Mouse (Mus musculus): ENCODE data around the gene Btnl9. TPM values are rescaled to one million over a fixed set of nuclear protein-coding genes. Genes with fewer than 3 reads are reported as not detected.

Gene Btnl9
- total and polyA plus RNA-seq, 2 experiments from 2014 or later = 11.2 to 33.4 TPM

DNA sequence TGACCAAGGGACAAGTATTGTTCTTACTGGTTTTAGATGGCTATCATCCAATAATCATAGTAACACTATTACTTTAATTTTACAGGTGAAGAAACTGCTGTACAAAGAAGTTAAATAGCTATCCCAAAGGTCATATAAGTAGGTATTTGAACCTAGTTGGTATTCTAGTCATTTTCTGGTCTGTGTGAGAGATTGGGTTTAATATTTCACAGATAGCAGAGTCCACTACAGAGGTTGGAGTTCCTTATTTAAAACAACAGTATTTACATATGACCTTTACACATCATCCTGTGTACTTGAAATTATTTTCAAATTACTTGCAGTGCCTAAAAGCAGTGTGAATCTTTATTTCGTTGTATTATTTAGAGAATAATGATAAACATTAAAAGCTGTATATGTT is 26.5 kb upstream of the Btnl9 start:
- Histone ChIP-seq H3K9me3 (replicated peaks; ENCODE audit: control insufficient read depth, low read length) (no peaks in the 10 kb centered on the region), H3K4me2 (ENCODE audit: low read depth, low read length) (no peak overlapping the region), H3K27ac (ENCODE audit: low read depth) (no peak overlapping the region), H3K4me3 (ENCODE audit: low read depth, low read length) (no peak overlapping the region), H3K36me3 (replicated peaks; ENCODE audit: control insufficient read depth, insufficient read depth, low read length) (peaks cover 39% of the 10 kb centered on the region), H3K9ac (replicated peaks; ENCODE audit: low read depth, low read length) (no peak overlapping the region), H3K4me1 (ENCODE audit: control insufficient read depth, insufficient read depth) (no peaks in the 10 kb centered on the region), H3K27me3 (ENCODE audit: control insufficient read depth, insufficient read depth, low read length) (no peaks in the 10 kb centered on the region)
- ATAC-seq (ENCODE audit: insufficient read depth, low read depth) = no peak
- TF ChIP-seq EP300 (IDR thresholded peaks at IDR 0.05; ENCODE audit: low read depth) = no peak
- no peak for DNase-seq (ENCODE audit: low spot score)
- WGBS = 84% methylated on average over 1 of the region's 1 CpGs

DNA sequence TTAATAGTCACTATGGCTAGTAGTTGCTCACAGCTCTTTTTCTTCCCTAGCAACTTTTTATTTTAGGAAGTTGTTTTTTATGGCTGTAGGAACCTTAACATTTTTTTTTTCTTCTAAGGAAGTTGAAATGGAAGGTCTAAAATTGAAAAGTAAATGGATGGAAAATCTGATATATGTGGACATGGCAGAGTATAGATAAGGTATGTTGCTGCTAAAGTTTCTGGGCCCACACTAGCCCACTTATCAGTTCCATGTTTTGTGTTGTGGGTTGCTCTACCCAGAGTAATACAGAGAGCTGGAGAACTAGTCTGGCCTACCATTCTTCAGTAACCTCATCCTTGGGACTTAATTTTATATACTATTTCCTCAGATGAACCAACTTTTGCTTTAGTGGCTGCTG is 25.6 kb upstream of the Btnl9 start:
- peaks cover 39% of the 10 kb centered on the region for H3K36me3 ChIP-seq (replicated peaks; ENCODE audit: control insufficient read depth, insufficient read depth, low read length)
- H3K27ac ChIP-seq (ENCODE audit: low read depth) = no peak overlapping the region
- peaks cover 1% of the 10 kb centered on the region; the same call in 1 of the 2 replicates for H3K4me1 ChIP-seq (ENCODE audit: control insufficient read depth, insufficient read depth)
- ATAC-seq (ENCODE audit: insufficient read depth, low read depth) = no peak
- TF ChIP-seq EP300 (IDR thresholded peaks at IDR 0.05; ENCODE audit: low read depth) (no peak), CTCF (IDR thresholded peaks at IDR 0.05; ENCODE audit: low read depth) (no peak)
- no peak overlapping the region for H3K9ac ChIP-seq (replicated peaks; ENCODE audit: low read depth, low read length)
- DNase-seq (ENCODE audit: low spot score) = no peak
- H3K4me2 ChIP-seq (ENCODE audit: low read depth, low read length) = no peak overlapping the region
- H3K4me3 ChIP-seq (ENCODE audit: low read depth, low read length) = no peak overlapping the region
- no peaks in the 10 kb centered on the region for H3K27me3 ChIP-seq (ENCODE audit: control insufficient read depth, insufficient read depth, low read length)
- no peaks in the 10 kb centered on the region for H3K9me3 ChIP-seq (replicated peaks; ENCODE audit: control insufficient read depth, low read length)

DNA sequence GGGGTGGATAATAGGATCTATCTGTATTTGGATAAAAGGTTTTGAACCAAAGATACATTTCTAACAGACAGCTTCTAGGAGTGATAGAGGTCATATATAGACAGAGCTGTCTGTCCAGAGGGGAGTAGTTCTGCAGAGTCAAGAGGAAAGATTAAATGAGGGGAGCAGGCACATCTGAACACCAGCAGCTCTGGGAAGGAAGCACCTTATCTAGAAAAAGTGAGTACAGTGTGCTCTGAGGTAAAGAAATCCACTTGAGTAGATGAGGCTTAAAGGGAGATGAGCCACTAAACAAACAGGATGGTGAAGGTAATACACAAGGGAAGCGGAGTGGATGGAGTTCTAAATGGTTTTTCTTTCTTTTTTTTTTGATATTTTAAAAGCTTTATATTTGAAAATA is 20.5 kb upstream of the Btnl9 start:
- peaks cover 9% of the 10 kb centered on the region; the same call in 1 of the 2 replicates for H3K36me3 ChIP-seq (replicated peaks; ENCODE audit: control insufficient read depth, insufficient read depth, low read length)
- H3K4me3 ChIP-seq (ENCODE audit: low read depth, low read length) = no peak overlapping the region
- TF ChIP-seq EP300 (IDR thresholded peaks at IDR 0.05; ENCODE audit: low read depth) (no peak), CTCF (IDR thresholded peaks at IDR 0.05; ENCODE audit: low read depth) (no peak)
- no peak overlapping the region for H3K9ac ChIP-seq (replicated peaks; ENCODE audit: low read depth, low read length)
- DNase-seq (ENCODE audit: low spot score) (no peak), ATAC-seq (ENCODE audit: insufficient read depth, low read depth) (no peak)
- WGBS = 83% methylated on average over 1 of the region's 1 CpGs
- H3K4me1 ChIP-seq (ENCODE audit: control insufficient read depth, insufficient read depth) = peaks cover 14% of the 10 kb centered on the region
- H3K27ac ChIP-seq (ENCODE audit: low read depth) = no peak overlapping the region
- no peaks in the 10 kb centered on the region for H3K27me3 ChIP-seq (ENCODE audit: control insufficient read depth, insufficient read depth, low read length)
- H3K4me2 ChIP-seq (ENCODE audit: low read depth, low read length) = no peak overlapping the region
- H3K9me3 ChIP-seq (replicated peaks; ENCODE audit: control insufficient read depth, low read length) = no peaks in the 10 kb centered on the region

DNA sequence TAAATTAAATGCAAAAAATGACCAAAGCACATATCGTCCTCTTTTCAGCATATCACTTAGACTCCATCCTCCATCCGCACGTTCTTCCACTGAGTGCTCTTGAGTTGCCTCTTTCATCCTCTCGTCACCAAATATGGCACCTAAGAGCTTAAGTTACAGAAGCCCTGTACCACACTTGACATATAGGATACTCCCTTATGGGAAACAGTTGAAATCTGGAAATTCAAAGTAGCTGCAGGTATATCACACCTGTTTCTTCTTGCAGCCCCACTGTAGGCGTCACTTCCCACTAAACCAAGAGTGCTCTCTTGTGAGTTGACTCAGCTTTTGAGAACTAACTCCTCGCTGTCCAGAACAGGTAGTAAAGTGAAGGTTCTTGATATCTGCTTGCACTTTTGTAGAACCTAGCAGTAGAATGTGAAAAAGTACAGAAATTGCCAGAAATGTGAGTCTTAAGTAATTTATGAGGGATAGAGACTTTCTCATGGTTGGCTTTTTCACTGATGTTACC is 18.2 kb upstream of the Btnl9 start:
- H3K4me2 ChIP-seq (ENCODE audit: low read depth, low read length) = peak overlapping the region; percentile 82; the same call in 1 of the 2 replicates
- H3K27me3 ChIP-seq (ENCODE audit: control insufficient read depth, insufficient read depth, low read length) = no peaks in the 10 kb centered on the region
- ATAC-seq (ENCODE audit: insufficient read depth, low read depth) (no peak), DNase-seq (ENCODE audit: low spot score) (no peak)
- 60% methylated on average over 6 of the region's 6 CpGs for WGBS
- H3K36me3 ChIP-seq (replicated peaks; ENCODE audit: control insufficient read depth, insufficient read depth, low read length) = peaks cover 9% of the 10 kb centered on the region; the same call in 1 of the 2 replicates
- peaks cover 22% of the 10 kb centered on the region for H3K4me1 ChIP-seq (ENCODE audit: control insufficient read depth, insufficient read depth)
- no peak overlapping the region for H3K27ac ChIP-seq (ENCODE audit: low read depth)
- no peak for TF ChIP-seq EP300 (IDR thresholded peaks at IDR 0.05; ENCODE audit: low read depth)
- TF ChIP-seq CTCF (IDR thresholded peaks at IDR 0.05; ENCODE audit: low read depth) = no peak
- H3K4me3 ChIP-seq (ENCODE audit: low read depth, low read length) = peak overlapping the region; percentile 82; the same call in 1 of the 2 replicates
- no peaks in the 10 kb centered on the region for H3K9me3 ChIP-seq (replicated peaks; ENCODE audit: control insufficient read depth, low read length)
- H3K9ac ChIP-seq (replicated peaks; ENCODE audit: low read depth, low read length) = 0 out of 2 replicates have a peak overlapping the region, but pooled peaks have one; percentile 96

DNA sequence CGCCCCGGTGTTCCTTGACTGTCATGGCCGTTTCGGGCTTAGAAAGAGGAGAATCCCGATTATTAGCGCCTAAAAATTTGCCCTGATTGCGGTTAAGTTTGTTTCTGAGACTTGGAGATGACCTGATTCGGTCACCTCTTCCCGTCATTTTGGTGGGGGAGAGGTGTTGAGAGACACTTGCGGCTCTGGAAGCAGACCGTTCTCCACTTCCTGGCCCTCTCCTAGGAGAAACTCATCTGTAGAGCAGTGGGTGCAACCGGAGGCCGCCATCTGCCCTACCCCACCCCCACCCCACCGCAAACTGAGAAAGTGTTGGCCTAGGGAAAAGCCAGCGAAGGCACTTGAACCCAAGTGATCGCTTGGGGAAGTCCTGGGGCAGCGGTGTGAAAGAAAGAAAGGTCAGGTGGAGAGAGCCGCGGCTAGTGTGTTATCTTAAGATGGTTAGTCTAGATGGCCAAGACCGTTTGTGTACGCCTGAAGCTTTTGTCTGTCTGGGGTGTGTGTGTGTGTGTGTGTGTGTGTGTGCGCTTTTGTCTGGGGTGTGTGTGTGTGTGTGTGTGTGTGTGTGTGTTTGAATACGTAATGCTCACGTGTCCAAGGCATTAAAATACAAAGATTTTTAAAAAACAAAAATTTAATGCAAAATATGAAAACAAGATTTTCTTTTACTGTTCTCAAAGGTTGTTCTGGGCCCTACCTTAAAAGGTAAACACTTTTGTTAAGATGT is 17.0 kb upstream of the Btnl9 start:
- H3K4me3 ChIP-seq (ENCODE audit: low read depth, low read length) = peak overlapping the region; percentile 82
- TF ChIP-seq CTCF (IDR thresholded peaks at IDR 0.05; ENCODE audit: low read depth) (no peak), EP300 (IDR thresholded peaks at IDR 0.05; ENCODE audit: low read depth) (no peak)
- peak overlapping the region; percentile 96 for H3K9ac ChIP-seq (replicated peaks; ENCODE audit: low read depth, low read length)
- H3K36me3 ChIP-seq (replicated peaks; ENCODE audit: control insufficient read depth, insufficient read depth, low read length) = peaks cover 9% of the 10 kb centered on the region; the same call in 1 of the 2 replicates
- peak; percentile 75 for ATAC-seq (ENCODE audit: insufficient read depth, low read depth)
- H3K27me3 ChIP-seq (ENCODE audit: control insufficient read depth, insufficient read depth, low read length) = no peaks in the 10 kb centered on the region
- peak overlapping the region; percentile 82 for H3K4me2 ChIP-seq (ENCODE audit: low read depth, low read length)
- peak overlapping the region; percentile 100 for H3K27ac ChIP-seq (ENCODE audit: low read depth)
- H3K4me1 ChIP-seq (ENCODE audit: control insufficient read depth, insufficient read depth) = peaks cover 22% of the 10 kb centered on the region
- peak; percentile 66 for DNase-seq (ENCODE audit: low spot score)
- no peaks in the 10 kb centered on the region for H3K9me3 ChIP-seq (replicated peaks; ENCODE audit: control insufficient read depth, low read length)
- under 1% methylated on average over 24 of the region's 24 CpGs for WGBS

Measured in heart, postnatal 0 days (tissue).